Mouse (Mus musculus) thymus, postnatal 14 days (tissue): ENCODE measurements at regions not wholly inside any gene's neighbourhood (a gene's known extent, or its start where the extent isn't known, plus 50 kb on each side); places are given as distances from the start of the nearest gene placed in this dataset.
A peak's percentile ranks its signal among the peaks of the same experiment; 100 is the strongest.

Experiments
- DNase-seq: peaks from one replicate; pipeline ENCODE4 v3.0.0; 2021

- DNase-seq = no peak
Observed at GRCm38 (mm10) chr15:36346126-36346525, 661.4 kb downstream of the Zfp706 start.

- no peak for DNase-seq
Observed at GRCm38 (mm10) chr15:36345413-36345812, 662.2 kb downstream of the Zfp706 start.

DNA sequence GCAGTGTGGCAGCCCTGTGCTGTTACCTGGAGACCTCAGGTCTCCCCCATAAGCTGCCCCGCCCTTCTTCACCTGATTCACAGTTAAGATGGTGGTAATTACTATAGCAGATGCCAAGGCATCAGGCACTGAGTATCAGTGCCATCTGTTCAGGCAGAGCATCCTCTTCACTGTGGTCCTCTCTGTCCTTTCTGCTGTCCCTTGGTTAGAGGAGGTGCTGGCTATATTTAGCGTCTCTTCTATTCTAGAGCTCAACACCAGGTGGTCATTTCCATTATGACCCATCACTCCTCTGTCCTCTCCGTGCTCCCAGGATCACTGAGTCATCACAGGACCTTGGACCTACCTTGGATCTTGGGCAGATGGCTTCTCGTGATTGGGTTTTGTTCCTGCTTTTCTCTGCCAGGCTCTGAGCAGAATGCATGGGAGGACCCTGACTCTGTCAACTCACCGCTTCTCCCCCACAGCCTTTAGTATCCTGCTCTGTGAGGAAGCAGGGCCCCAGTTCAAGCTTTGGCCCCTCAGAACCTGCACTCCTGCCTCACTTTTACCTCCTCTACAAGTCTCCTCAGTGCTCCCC is 667.5 kb downstream of the Zfp706 start:
- no peak for DNase-seq

DNA sequence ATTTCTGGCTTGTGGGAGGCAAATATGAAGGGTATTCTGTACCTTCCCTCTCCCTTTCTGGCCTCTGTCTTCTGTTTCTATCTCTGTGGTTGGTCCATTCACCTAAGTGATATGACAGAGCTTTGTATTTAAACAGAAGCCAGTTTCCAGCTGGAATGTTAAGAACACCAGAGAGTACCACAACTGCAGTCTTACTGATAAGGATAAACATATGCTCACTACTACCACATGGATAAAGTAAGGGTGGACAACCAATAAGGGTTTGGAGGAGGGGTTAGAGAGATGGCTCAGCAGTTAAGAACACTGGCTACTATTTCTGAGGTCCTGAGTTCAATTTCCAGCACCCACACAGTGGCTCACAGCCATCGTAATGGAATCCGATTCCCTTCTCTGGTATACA is 668.8 kb downstream of the Zfp706 start:
- DNase-seq = no peak

DNA sequence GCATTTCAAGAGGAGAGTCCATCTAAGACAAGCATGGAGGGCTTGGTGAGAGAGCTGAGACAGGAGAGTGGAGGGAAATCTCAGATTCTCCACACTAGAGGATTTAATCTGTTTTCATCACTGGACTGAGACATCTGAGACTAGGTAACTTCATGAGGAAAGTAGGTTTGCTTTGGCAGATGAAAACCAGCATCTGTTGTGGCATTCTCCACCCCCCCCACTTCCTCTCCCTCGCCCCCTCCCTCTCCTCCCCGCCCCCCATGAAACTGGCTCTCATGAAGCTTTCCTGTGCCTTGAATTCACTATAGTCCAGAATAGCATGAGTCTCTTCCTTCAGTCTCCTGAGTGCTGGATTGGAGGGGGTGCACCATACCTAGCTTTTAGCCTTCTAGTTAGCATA is 670.7 kb downstream of the Zfp706 start:
- DNase-seq = peak; percentile 48

DNA sequence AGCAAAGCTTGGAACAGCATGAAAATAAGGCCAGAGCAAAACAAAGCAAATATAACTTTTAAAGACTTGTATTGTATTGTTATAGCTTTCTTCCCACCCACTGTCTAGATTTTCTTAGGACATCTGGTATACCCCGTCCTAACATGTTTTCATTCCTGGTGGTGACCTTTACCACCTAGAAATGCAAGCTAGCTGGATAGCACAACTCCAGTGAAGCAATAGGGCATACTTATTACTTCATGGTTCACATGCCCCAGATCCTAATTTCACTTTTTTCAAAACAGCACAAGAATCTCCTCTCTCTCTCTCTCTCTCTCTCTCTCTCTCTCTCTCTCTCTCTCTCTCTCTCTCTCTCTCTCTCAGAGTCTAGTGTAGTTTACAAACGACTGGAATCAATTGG is 672.5 kb downstream of the Zfp706 start:
- no peak for DNase-seq

GRCm38 (mm10) chr15:36334436-36335113 is 673.0 kb downstream of the Zfp706 start:
- no peak for DNase-seq

DNA sequence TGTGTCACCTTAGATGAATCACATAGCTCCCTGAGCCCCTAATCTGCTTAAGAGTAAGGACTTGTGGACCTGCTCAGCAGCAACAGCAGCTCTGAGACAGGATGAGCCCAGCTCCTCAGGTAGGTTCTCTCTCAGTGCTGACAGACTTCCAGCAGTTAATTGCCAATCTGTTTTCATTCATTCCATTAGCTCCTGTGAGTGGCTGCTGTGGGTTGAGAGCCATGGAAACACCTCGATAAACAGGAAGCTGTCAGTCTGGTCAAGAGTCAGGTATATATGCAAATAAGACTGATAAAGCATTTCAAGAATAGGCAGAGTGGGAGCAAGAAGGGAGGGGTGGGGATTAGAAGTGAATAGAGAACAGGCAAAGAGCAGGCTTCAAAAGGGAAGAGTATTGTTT is 673.7 kb downstream of the Zfp706 start:
- DNase-seq = no peak

GRCm38 (mm10) chr15:36333265-36333664 is 674.3 kb downstream of the Zfp706 start:
- DNase-seq = no peak
